Mouse (Mus musculus): Measurements from ENCODE around the gene Inca1. TPM values are rescaled to one million over a fixed set of nuclear protein-coding genes. Genes with fewer than 3 reads are reported as not detected.

Inca1 gene
- total and polyA plus RNA-seq, 3 experiments: 0.35 to 2.2 TPM; not detected in 1

- no peaks in the 10 kb centered on the region; the same call in 1 of the 2 replicates for H3K79me2 ChIP-seq (ENCODE audit: control insufficient read depth, insufficient read depth, low read length, poor library complexity)
- peak overlapping the region in 1 of 2 experiments; percentile 80; a peak in 3 of 4 replicates for H3K4me3 ChIP-seq (ENCODE audit: control insufficient read depth in 1 of 2, insufficient read depth in 1 of 2, low read depth in 2 of 2, low read length in 2 of 2)
- H3K27ac ChIP-seq (ENCODE audit: control insufficient read depth, low read depth, low read length): no peak overlapping the region
- TF ChIP-seq HCFC1 (IDR thresholded peaks at IDR 0.05; ENCODE audit: low read depth, low read length): no peak
- TF ChIP-seq POLR2AphosphoS5 (IDR thresholded peaks at IDR 0.05; ENCODE audit: borderline replicate concordance, low read depth, low read length): no peak
- no peak for TF ChIP-seq MEF2A (IDR thresholded peaks at IDR 0.05; ENCODE audit: extremely low read depth, insufficient replicate concordance, low read depth, low read length, poor library complexity, severe bottlenecking)
- TF ChIP-seq ZMIZ1 (IDR thresholded peaks at IDR 0.05; ENCODE audit: low read depth, low read length): no peak
- TF ChIP-seq RAD21 (IDR thresholded peaks at IDR 0.05; ENCODE audit: low read depth, low read length): no peak
- TF ChIP-seq GATA1 (IDR thresholded peaks at IDR 0.05; ENCODE audit: low read depth, low read length): no peak
- no peak for TF ChIP-seq MAX (IDR thresholded peaks at IDR 0.05; ENCODE audit: low read length)
- DNase-seq (ENCODE audit: low read depth, low spot score): no peak
- peak overlapping the region; percentile 79 for H3K9ac ChIP-seq (ENCODE audit: control insufficient read depth, low read depth, low read length, poor library complexity, severe bottlenecking)
- no peaks in the 10 kb centered on the region for H3K9me3 ChIP-seq (replicated peaks; ENCODE audit: insufficient read depth, low read length)
- no peaks in the 10 kb centered on the region for H3K27me3 ChIP-seq (ENCODE audit: control insufficient read depth in 1 of 2, insufficient read depth in 2 of 2, low read length in 2 of 2)
- peaks cover 0 to 5% of the 10 kb centered on the region in 2 experiments; a peak in 2 of 4 replicates for H3K36me3 ChIP-seq (ENCODE audit: control insufficient read depth in 1 of 2, insufficient read depth in 2 of 2, low read length in 2 of 2)
- peaks cover 3 to 7% of the 10 kb centered on the region in 2 experiments; a peak in 3 of 4 replicates for H3K4me1 ChIP-seq (ENCODE audit: control insufficient read depth in 1 of 2, insufficient read depth in 2 of 2, low read length in 2 of 2)
Measured at GRCm38 (mm10) chr11:70699051-70699450, 904 bp downstream of the Inca1 start.

GRCm38 (mm10) chr11:70697376-70697775 lies 2.6 kb downstream of the Inca1 start:
- Histone ChIP-seq H3K4me1 (ENCODE audit: control insufficient read depth in 1 of 2, insufficient read depth in 2 of 2, low read length in 2 of 2) (peaks cover 3 to 7% of the 10 kb centered on the region in 2 experiments; a peak in 3 of 4 replicates), H3K9me3 (replicated peaks; ENCODE audit: insufficient read depth, low read length) (no peaks in the 10 kb centered on the region), H3K79me2 (ENCODE audit: control insufficient read depth, insufficient read depth, low read length, poor library complexity) (no peaks in the 10 kb centered on the region; the same call in 1 of the 2 replicates), H3K36me3 (ENCODE audit: control insufficient read depth in 1 of 2, insufficient read depth in 2 of 2, low read length in 2 of 2) (peaks cover 0 to 5% of the 10 kb centered on the region in 2 experiments; a peak in 2 of 4 replicates), H3K27me3 (ENCODE audit: control insufficient read depth in 1 of 2, insufficient read depth in 2 of 2, low read length in 2 of 2) (no peaks in the 10 kb centered on the region), H3K27ac (ENCODE audit: control insufficient read depth, low read depth, low read length) (no peak overlapping the region), H3K4me3 (ENCODE audit: control insufficient read depth in 1 of 2, insufficient read depth in 1 of 2, low read depth in 2 of 2, low read length in 2 of 2) (no peak overlapping the region), H3K9ac (ENCODE audit: control insufficient read depth, low read depth, low read length, poor library complexity, severe bottlenecking) (no peak overlapping the region)
- DNase-seq (ENCODE audit: low read depth, low spot score): peak; percentile 28
- peak; percentile 43 for TF ChIP-seq SMC3 (IDR thresholded peaks at IDR 0.05; ENCODE audit: low read depth, low read length)
- TF ChIP-seq CTCF (IDR thresholded peaks at IDR 0.05 in 2 of 3, conservative IDR thresholded peaks at IDR 0.05 in 1 of 3; ENCODE audit: control insufficient read depth in 1 of 3, insufficient read depth in 1 of 3, low read depth in 2 of 3, low read length in 3 of 3, poor library complexity in 1 of 3, severe bottlenecking in 1 of 3): peak in 2 of 3 experiments; percentile 20 to 39; a peak in 3 of 6 replicates
- TF ChIP-seq ZKSCAN1 (IDR thresholded peaks at IDR 0.05; ENCODE audit: low read depth, low read length): no peak
- TF ChIP-seq ZNF384 (IDR thresholded peaks at IDR 0.05; ENCODE audit: low read depth, low read length): peak; percentile 66
- no peak for TF ChIP-seq GATA1 (IDR thresholded peaks at IDR 0.05; ENCODE audit: low read depth, low read length)
- no peak for TF ChIP-seq NRF1 (IDR thresholded peaks at IDR 0.05; ENCODE audit: insufficient read depth, low read depth, low read length, poor library complexity, severe bottlenecking)
- TF ChIP-seq MYC (IDR thresholded peaks at IDR 0.05; ENCODE audit: low read depth, low read length): peak; percentile 64

GRCm38 (mm10) chr11:70693504-70693903 lies 6.5 kb downstream of the Inca1 start:
- Histone ChIP-seq H3K9me3 (replicated peaks; ENCODE audit: insufficient read depth, low read length) (no peaks in the 10 kb centered on the region), H3K27ac (ENCODE audit: control insufficient read depth, low read depth, low read length) (no peak overlapping the region), H3K4me1 (ENCODE audit: control insufficient read depth in 1 of 2, insufficient read depth in 2 of 2, low read length in 2 of 2) (no peaks in the 10 kb centered on the region; a peak in 1 of 4 replicates), H3K4me3 (ENCODE audit: control insufficient read depth in 1 of 2, insufficient read depth in 1 of 2, low read depth in 2 of 2, low read length in 2 of 2) (no peak overlapping the region), H3K36me3 (ENCODE audit: control insufficient read depth in 1 of 2, insufficient read depth in 2 of 2, low read length in 2 of 2) (no peaks in the 10 kb centered on the region), H3K9ac (ENCODE audit: control insufficient read depth, low read depth, low read length, poor library complexity, severe bottlenecking) (no peak overlapping the region), H3K27me3 (ENCODE audit: control insufficient read depth in 1 of 2, insufficient read depth in 2 of 2, low read length in 2 of 2) (no peaks in the 10 kb centered on the region), H3K79me2 (ENCODE audit: control insufficient read depth, insufficient read depth, low read length, poor library complexity) (no peaks in the 10 kb centered on the region)
- no peak for DNase-seq (ENCODE audit: low read depth, low spot score)
- no peak for TF ChIP-seq ELF1 (IDR thresholded peaks at IDR 0.05; ENCODE audit: low read depth, low read length)
- TF ChIP-seq SMC3 (IDR thresholded peaks at IDR 0.05; ENCODE audit: low read depth, low read length): no peak
- no peak for TF ChIP-seq CTCF (IDR thresholded peaks at IDR 0.05 in 2 of 3, conservative IDR thresholded peaks at IDR 0.05 in 1 of 3; ENCODE audit: control insufficient read depth in 1 of 3, insufficient read depth in 1 of 3, low read depth in 2 of 3, low read length in 3 of 3, poor library complexity in 1 of 3, severe bottlenecking in 1 of 3)
- no peak for TF ChIP-seq MAFK (IDR thresholded peaks at IDR 0.05; ENCODE audit: borderline replicate concordance, low read depth, low read length)
- no peak for TF ChIP-seq POLR2A (IDR thresholded peaks at IDR 0.05; ENCODE audit: control insufficient read depth in 1 of 2, insufficient read depth in 1 of 2, low read depth in 1 of 2, low read length in 2 of 2, poor library complexity in 1 of 2)
- no peak for TF ChIP-seq TCF12 (IDR thresholded peaks at IDR 0.05; ENCODE audit: low read depth, low read length)
- TF ChIP-seq ZNF384 (IDR thresholded peaks at IDR 0.05; ENCODE audit: low read depth, low read length): no peak
- no peak for TF ChIP-seq MEF2A (IDR thresholded peaks at IDR 0.05; ENCODE audit: extremely low read depth, insufficient replicate concordance, low read depth, low read length, poor library complexity, severe bottlenecking)
- no peak for TF ChIP-seq KAT2A (conservative IDR thresholded peaks at IDR 0.05; ENCODE audit: low read depth, low read length)
- no peak for TF ChIP-seq USF1 (IDR thresholded peaks at IDR 0.05; ENCODE audit: low read depth, low read length)
- no peak for TF ChIP-seq SIN3A (IDR thresholded peaks at IDR 0.05; ENCODE audit: low read length)
- TF ChIP-seq CHD1 (IDR thresholded peaks at IDR 0.05; ENCODE audit: low read depth, low read length): no peak
- TF ChIP-seq GATA1 (IDR thresholded peaks at IDR 0.05; ENCODE audit: low read depth, low read length): no peak
- no peak for TF ChIP-seq RAD21 (IDR thresholded peaks at IDR 0.05; ENCODE audit: low read depth, low read length)
- TF ChIP-seq ZMIZ1 (IDR thresholded peaks at IDR 0.05; ENCODE audit: low read depth, low read length): no peak
- TF ChIP-seq MYC (IDR thresholded peaks at IDR 0.05; ENCODE audit: low read depth, low read length): no peak

Measured in MEL (cell line).